Mouse (Mus musculus) ES-E14 (cell line): ENCODE measurements around the gene Bag6.

ENCODE experiments used
- CHD2 ChIP-seq: IDR thresholded peaks from 2 replicates; pipeline ENCODE4 v1.6.1; 2014; ENCODE audit warnings: mild to moderate bottlenecking, low read depth, low read length, inconsistent platforms
- HCFC1 ChIP-seq: IDR thresholded peaks from 2 replicates; pipeline ENCODE4 v1.6.1; 2012; ENCODE audit warnings: low read length, inconsistent platforms, borderline replicate concordance; ENCODE audit not compliant: insufficient read depth
- MAFK ChIP-seq: IDR thresholded peaks from 2 replicates; pipeline ENCODE4 v1.6.1; 2014; ENCODE audit warnings: mild to moderate bottlenecking, low read depth, low read length, inconsistent platforms; ENCODE audit not compliant: insufficient read depth
- ZC3H11A ChIP-seq: IDR thresholded peaks from 2 replicates; pipeline ENCODE4 v1.6.1; 2012; ENCODE audit warnings: low read depth, mild to moderate bottlenecking, inconsistent platforms, low read length, borderline replicate concordance
- ZNF384 ChIP-seq: IDR thresholded peaks from 2 replicates; pipeline ENCODE4 v1.6.1; 2012; ENCODE audit warnings: low read depth, low read length, inconsistent platforms

GRCm38 (mm10) chr17:35088825-35089644 lies 45.9 kb upstream of the Bag6 start, which contains the start of gene Abhd16a:
- TF ChIP-seq ZNF384 (0 out of 2 replicates have a peak, but pooled peaks have one; percentile 43), CHD2 (no peak), MAFK (no peak), HCFC1 (no peak), ZC3H11A (no peak)
